12 mouse cellular contexts compared by ENCODE assay signal in genomic region chr13:57595761-57596051, GRCm38 (mm10).
DNase-seq lines count a peak whose midpoint lies in the region; ATAC-seq and TF ChIP-seq lines count a peak whose summit lies in the region.
"Had no signal": no experiment of that assay in that cellular context is flagged by ENCODE, and none has a peak within 500 bp of the region (broad histone marks: within the 10 kb centered on the region; RNA-seq: fewer than 3 reads in every experiment).

No protein-coding gene starts in this region.

- H3K4me2 ChIP-seq in forebrain, embryonic 14.5 days (ENCODE audit: low read length) = peak overlapping the region; percentile 18
- peak overlapping the region; percentile 40 for H3K4me2 ChIP-seq in hindbrain, embryonic 16.5 days (ENCODE audit: low read length)
- H3K4me2 ChIP-seq in midbrain, embryonic 15.5 days = peak overlapping the region; percentile 22
- H3K4me2 ChIP-seq: embryonic facial prominence, embryonic 15.5 days had no signal

- H3K27ac ChIP-seq in cortical plate, adult 2 months (ENCODE audit: insufficient read depth, low read length) = peak overlapping the region; percentile 50; the same call in 1 of the 2 replicates
- peak overlapping the region; percentile 83 for H3K27ac ChIP-seq in forebrain, embryonic 14.5 days (ENCODE audit: low read depth, low read length)
- H3K27ac ChIP-seq in hindbrain, embryonic 16.5 days (ENCODE audit: low read depth, low read length) = peak overlapping the region; percentile 73
- peak overlapping the region; percentile 83 for H3K27ac ChIP-seq in midbrain, embryonic 15.5 days
- H3K27ac ChIP-seq: embryonic facial prominence, embryonic 15.5 days; macrophage had no signal

- H3K9me3 ChIP-seq in forebrain, embryonic 14.5 days (replicated peaks; ENCODE audit: control insufficient read depth, low read length) = no peaks in the 10 kb centered on the region
- H3K9me3 ChIP-seq in hindbrain, embryonic 16.5 days (ENCODE audit: control insufficient read depth, low read length) = no peaks in the 10 kb centered on the region
- no peaks in the 10 kb centered on the region for H3K9me3 ChIP-seq in midbrain, embryonic 15.5 days
- H3K9me3 ChIP-seq: embryonic facial prominence, embryonic 15.5 days had no signal

- 74% methylated on average over 6 of the region's 6 CpGs for WGBS in forebrain, embryonic 14.5 days
- 59% methylated on average over 6 of the region's 6 CpGs for WGBS in hindbrain, embryonic 16.5 days
- 59% methylated on average over 6 of the region's 6 CpGs for WGBS in midbrain, embryonic 15.5 days
- 92% methylated on average over 6 of the region's 6 CpGs for WGBS in lung, adult 2 months

- peaks cover under 1% of the 10 kb centered on the region; the same call in 1 of the 2 replicates for H3K27me3 ChIP-seq in forebrain, embryonic 14.5 days (replicated peaks; ENCODE audit: control insufficient read depth, insufficient read depth, low read length)
- no peaks in the 10 kb centered on the region; the same call in 1 of the 2 replicates for H3K27me3 ChIP-seq in hindbrain, embryonic 16.5 days (replicated peaks; ENCODE audit: control insufficient read depth, insufficient read depth, low read length)
- peaks cover 2% of the 10 kb centered on the region; the same call in 1 of the 2 replicates for H3K27me3 ChIP-seq in midbrain, embryonic 15.5 days (replicated peaks)
- H3K27me3 ChIP-seq: embryonic facial prominence, embryonic 15.5 days had no signal

- DNase-seq in forebrain, embryonic 14.5 days (ENCODE audit: low spot score) = no peak
- DNase-seq in ovary, adult 18-20 months (ENCODE audit: low spot score) = no peak
- DNase-seq in right cerebral cortex, postnatal 4 days = no peak
- no peak for DNase-seq in spleen, adult 12 weeks (ENCODE audit: low spot score)
- no peak for DNase-seq in lung, adult 2 months
- DNase-seq: cerebellum, adult 11 months had no signal

- H3K4me3 ChIP-seq in cortical plate, adult 2 months (ENCODE audit: insufficient read depth, low read length) = no peak overlapping the region
- no peak overlapping the region for H3K4me3 ChIP-seq in forebrain, embryonic 14.5 days (ENCODE audit: low read depth, low read length)
- no peak overlapping the region for H3K4me3 ChIP-seq in hindbrain, embryonic 16.5 days (ENCODE audit: low read length)
- no peak overlapping the region for H3K4me3 ChIP-seq in midbrain, embryonic 15.5 days
- H3K4me3 ChIP-seq in lung, adult 2 months (replicated peaks; ENCODE audit: extremely low read depth, low read depth, low read length) = no peak overlapping the region
- H3K4me3 ChIP-seq: embryonic facial prominence, embryonic 15.5 days had no signal

- no peak for TF ChIP-seq POLR2A in cortical plate, adult 2 months (IDR thresholded peaks at IDR 0.05; ENCODE audit: extremely low read depth, insufficient read depth, low read length)
- TF ChIP-seq POLR2A in lung, adult 2 months (IDR thresholded peaks at IDR 0.05; ENCODE audit: borderline replicate concordance, extremely low read depth, low read depth, low read length) = no peak

- peaks cover 11% of the 10 kb centered on the region for H3K4me1 ChIP-seq in cortical plate, adult 2 months (ENCODE audit: control insufficient read depth, insufficient read depth, low read length)
- H3K4me1 ChIP-seq in forebrain, embryonic 14.5 days (ENCODE audit: control insufficient read depth, insufficient read depth, low read length) = peaks cover 13% of the 10 kb centered on the region
- peaks cover 14% of the 10 kb centered on the region for H3K4me1 ChIP-seq in hindbrain, embryonic 16.5 days (ENCODE audit: control insufficient read depth, insufficient read depth, low read depth, low read length)
- peaks cover 24% of the 10 kb centered on the region for H3K4me1 ChIP-seq in midbrain, embryonic 15.5 days
- H3K4me1 ChIP-seq in lung, adult 2 months (ENCODE audit: control insufficient read depth, insufficient read depth, low read length) = no peaks in the 10 kb centered on the region
- H3K4me1 ChIP-seq: embryonic facial prominence, embryonic 15.5 days had no signal

- no peaks in the 10 kb centered on the region for H3K36me3 ChIP-seq in forebrain, embryonic 14.5 days (ENCODE audit: control insufficient read depth, insufficient read depth, low read length)
- H3K36me3 ChIP-seq in hindbrain, embryonic 16.5 days (ENCODE audit: control insufficient read depth, insufficient read depth, low read length) = no peaks in the 10 kb centered on the region
- no peaks in the 10 kb centered on the region for H3K36me3 ChIP-seq in midbrain, embryonic 15.5 days (replicated peaks)
- H3K36me3 ChIP-seq: embryonic facial prominence, embryonic 15.5 days had no signal

- H3K9ac ChIP-seq in forebrain, embryonic 14.5 days (ENCODE audit: low read length) = peak overlapping the region; percentile 10; the same call in 1 of the 2 replicates
- H3K9ac ChIP-seq in hindbrain, embryonic 16.5 days (ENCODE audit: low read depth, low read length) = peak overlapping the region; percentile 35
- H3K9ac ChIP-seq in midbrain, embryonic 15.5 days = 0 out of 2 replicates have a peak overlapping the region, but pooled peaks have one; percentile 4
- H3K9ac ChIP-seq: embryonic facial prominence, embryonic 15.5 days had no signal

- ATAC-seq in forebrain, embryonic 14.5 days = no peak; the same call in 1 of the 2 replicates
- no peak for ATAC-seq in hindbrain, embryonic 16.5 days
- no peak for ATAC-seq in midbrain, embryonic 15.5 days (replicated peaks)
- ATAC-seq: inflammation-experienced regulatory T-cells, adult 6 months had no signal

- no peak for TF ChIP-seq CTCF in cortical plate, adult 2 months (IDR thresholded peaks at IDR 0.05; ENCODE audit: extremely low read depth, insufficient read depth, low read length)
- TF ChIP-seq CTCF in lung, adult 2 months (IDR thresholded peaks at IDR 0.05; ENCODE audit: insufficient read depth, low read length) = no peak
